Mouse (Mus musculus) gastrocnemius, postnatal 14 days (tissue): ENCODE data around the gene Tmod1. TPM values are rescaled to one million over a fixed set of nuclear protein-coding genes. Genes with fewer than 3 reads are reported as not detected.

Experiments used
- DNase-seq: peaks from one replicate; pipeline ENCODE4 v3.0.0; 2021; ENCODE audit warnings: mixed read lengths
- intact Hi-C: fragments of 180-260 bp; cut with DNase I; formaldehyde crosslinking; loops from one replicate; pipeline ENCODE4 v1.15.1; 2025; ENCODE audit warnings: low total_unique reads
- total RNA-seq, 2 experiments: library from RNA; stranded (reverse); gene quantifications; 2 replicates each; pipeline ENCODE4 v1.2.3; 2021

The Tmod1 gene
- total RNA-seq, 2 experiments from 2014 or later, result 228 TPM

- intact Hi-C loops, result no loop called here
- DNase-seq, result peak; percentile 21
Observed at GRCm38 (mm10) chr4:46116544-46117175, 77.9 kb downstream of the Tmod1 start.

GRCm38 (mm10) chr4:46117536-46117935 is 78.8 kb downstream of the Tmod1 start:
- intact Hi-C loops, result no loop called here
- DNase-seq, result no peak

- DNase-seq, result no peak
- intact Hi-C loops, result loop anchor here (10.0 kb wide), 2 partner anchors 85 to 145 kb away; partner anchors contain the start of gene Tmod1
Observed at GRCm38 (mm10) chr4:46119514-46120094, 80.9 kb downstream of the Tmod1 start.

GRCm38 (mm10) chr4:46120767-46121166 is 82.0 kb downstream of the Tmod1 start:
- DNase-seq, result no peak
- intact Hi-C loops, result loop anchor here (10.0 kb wide), 2 partner anchors 86 to 146 kb away; partner anchors contain the start of gene Tmod1

GRCm38 (mm10) chr4:46123358-46123757 is 84.6 kb downstream of the Tmod1 start:
- DNase-seq, result no peak
- intact Hi-C loops, result loop anchor here (10.0 kb wide), 2 partner anchors 89 to 149 kb away; partner anchors contain the start of gene Tmod1

GRCm38 (mm10) chr4:46126541-46126940 is 87.8 kb downstream of the Tmod1 start:
- peak; percentile 56 for DNase-seq
- intact Hi-C loops, result loop anchor here (10.0 kb wide), 2 partner anchors 92 to 152 kb away; partner anchors contain the start of gene Tmod1

- intact Hi-C loops, result loop anchor here (10.0 kb wide), 2 partner anchors 95 to 155 kb away; partner anchors contain the start of gene Tmod1
Observed at GRCm38 (mm10) chr4:46129311-46130004, 90.7 kb downstream of the Tmod1 start.

GRCm38 (mm10) chr4:46130221-46130620 is 91.5 kb downstream of the Tmod1 start:
- no peak for DNase-seq

More at GRCm38 (mm10) chr4:46129311-46130004, 90.7 kb downstream of the Tmod1 start:
- no peak for DNase-seq

GRCm38 (mm10) chr4:46131791-46132190 is 93.1 kb downstream of the Tmod1 start:
- intact Hi-C loops, result no loop called here
- no peak for DNase-seq

More at GRCm38 (mm10) chr4:46130221-46130620, 91.5 kb downstream of the Tmod1 start:
- intact Hi-C loops, result no loop called here

- no peak for DNase-seq
- intact Hi-C loops, result no loop called here
Observed at GRCm38 (mm10) chr4:46137629-46138286, 99.0 kb downstream of the Tmod1 start.

- peak; percentile 91 for DNase-seq
- intact Hi-C loops, result no loop called here
Observed at GRCm38 (mm10) chr4:46138287-46139222, 99.8 kb downstream of the Tmod1 start, which contains the start of the genes Ncbp1 and Tstd2. Ncbp1 (plus strand) TSS chr4:46138613. Tstd2 (minus strand) TSS chr4:46138694.

- intact Hi-C loops, result no loop called here
- no peak for DNase-seq
Observed at GRCm38 (mm10) chr4:46144323-46144722, 105.6 kb downstream of the Tmod1 start.

- intact Hi-C loops, result no loop called here
- no peak for DNase-seq
Observed at GRCm38 (mm10) chr4:46146881-46147280, 108.1 kb downstream of the Tmod1 start.

GRCm38 (mm10) chr4:46151903-46152544 is 113.3 kb downstream of the Tmod1 start:
- intact Hi-C loops, result no loop called here
- DNase-seq, result no peak

GRCm38 (mm10) chr4:46164027-46164426 is 125.3 kb downstream of the Tmod1 start:
- intact Hi-C loops, result no loop called here
- no peak for DNase-seq
